Mouse (Mus musculus): ENCODE results near the gene Ubc. TPM values are rescaled to one million over a fixed set of nuclear protein-coding genes. Genes with fewer than 3 reads are reported as not detected.

Gene Ubc
- total and polyA plus RNA-seq, 2 experiments from 2014 or later: 742 to 889 TPM

DNA sequence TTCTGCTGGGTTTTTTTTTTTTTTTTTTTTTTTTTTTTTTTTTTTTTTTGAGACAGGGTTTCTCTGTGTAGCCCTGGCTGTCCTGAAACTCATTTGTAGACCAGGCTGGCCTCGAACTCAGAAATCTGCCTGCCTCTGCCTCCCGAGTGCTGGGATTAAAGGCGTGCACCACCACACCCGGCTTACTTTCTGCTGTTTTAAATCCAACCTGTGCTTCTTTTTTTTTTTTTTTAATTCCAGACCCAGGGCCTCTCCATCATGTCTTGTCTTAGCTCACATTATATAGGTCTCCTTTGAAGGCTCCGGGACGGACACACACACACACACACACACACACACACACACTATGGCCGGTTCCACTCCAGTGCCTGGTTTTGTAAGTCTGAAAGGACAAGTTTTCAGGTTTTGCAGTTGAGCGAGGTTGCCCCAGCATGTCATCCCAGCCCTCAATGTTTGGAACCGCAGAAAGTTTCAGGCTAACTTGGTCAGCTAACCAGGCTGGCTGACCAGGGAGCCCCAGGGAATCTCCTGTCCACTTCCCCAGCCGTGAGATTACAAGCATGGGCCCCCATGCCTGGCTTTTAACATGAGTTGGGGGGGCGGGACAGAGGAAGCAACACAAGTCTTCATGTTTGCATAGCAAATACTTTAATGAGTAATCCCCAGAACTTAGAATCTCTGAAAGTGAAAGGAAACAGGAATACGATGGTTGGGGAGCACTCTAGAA, 32.3 kb downstream of the Ubc start:
- WGBS: 69% methylated on average over 12 of the region's 12 CpGs
- H3K9ac ChIP-seq (replicated peaks; ENCODE audit: low read depth, low read length): no peak overlapping the region
- no peak overlapping the region for H3K4me3 ChIP-seq (ENCODE audit: low read depth, low read length)
- H3K9me3 ChIP-seq (replicated peaks; ENCODE audit: control insufficient read depth, low read length): no peaks in the 10 kb centered on the region
- DNase-seq (ENCODE audit: low spot score) (no peak), ATAC-seq (ENCODE audit: insufficient read depth, low read depth) (0 out of 2 replicates have a peak, but pooled peaks have one; percentile 12)
- H3K36me3 ChIP-seq (replicated peaks; ENCODE audit: control insufficient read depth, insufficient read depth, low read length): no peaks in the 10 kb centered on the region
- H3K27ac ChIP-seq (ENCODE audit: low read depth): 0 out of 2 replicates have a peak overlapping the region, but pooled peaks have one; percentile 38
- H3K4me2 ChIP-seq (ENCODE audit: low read depth, low read length): peak overlapping the region; percentile 24
- H3K4me1 ChIP-seq (ENCODE audit: control insufficient read depth, insufficient read depth): no peaks in the 10 kb centered on the region
- TF ChIP-seq CTCF (IDR thresholded peaks at IDR 0.05; ENCODE audit: low read depth) (no peak), EP300 (IDR thresholded peaks at IDR 0.05; ENCODE audit: low read depth) (no peak)
- no peaks in the 10 kb centered on the region for H3K27me3 ChIP-seq (ENCODE audit: control insufficient read depth, insufficient read depth, low read length)

DNA sequence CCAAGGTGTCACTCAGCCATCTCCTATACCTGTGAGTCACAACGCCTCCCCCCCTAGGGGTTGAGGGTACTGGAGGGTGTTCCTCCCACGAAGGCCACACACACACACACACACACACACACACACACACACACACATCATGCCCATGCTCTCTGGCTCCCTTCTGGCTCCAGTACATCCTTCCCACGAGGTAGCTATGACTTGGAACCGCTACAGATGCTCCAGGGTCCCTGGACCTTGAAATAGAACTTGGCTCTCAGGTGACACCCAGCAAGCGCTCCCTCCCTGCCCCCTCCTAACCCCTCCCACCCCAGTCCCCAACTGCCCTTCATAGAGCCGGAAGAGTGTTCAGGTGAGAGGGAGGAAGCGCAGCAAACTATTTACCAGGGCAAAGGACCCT, 34.4 kb downstream of the Ubc start:
- 0 out of 2 replicates have a peak, but pooled peaks have one; percentile 12 for ATAC-seq (ENCODE audit: insufficient read depth, low read depth)
- Histone ChIP-seq H3K27ac (ENCODE audit: low read depth) (no peak overlapping the region), H3K4me1 (ENCODE audit: control insufficient read depth, insufficient read depth) (no peaks in the 10 kb centered on the region), H3K36me3 (replicated peaks; ENCODE audit: control insufficient read depth, insufficient read depth, low read length) (no peaks in the 10 kb centered on the region), H3K9me3 (replicated peaks; ENCODE audit: control insufficient read depth, low read length) (no peaks in the 10 kb centered on the region), H3K9ac (replicated peaks; ENCODE audit: low read depth, low read length) (no peak overlapping the region), H3K4me2 (ENCODE audit: low read depth, low read length) (no peak overlapping the region), H3K4me3 (ENCODE audit: low read depth, low read length) (no peak overlapping the region), H3K27me3 (ENCODE audit: control insufficient read depth, insufficient read depth, low read length) (no peaks in the 10 kb centered on the region)
- no peak for TF ChIP-seq EP300 (IDR thresholded peaks at IDR 0.05; ENCODE audit: low read depth)
- no peak for TF ChIP-seq CTCF (IDR thresholded peaks at IDR 0.05; ENCODE audit: low read depth)
- DNase-seq (ENCODE audit: low spot score): no peak
- 29% methylated on average over 7 of the region's 7 CpGs for WGBS

DNA sequence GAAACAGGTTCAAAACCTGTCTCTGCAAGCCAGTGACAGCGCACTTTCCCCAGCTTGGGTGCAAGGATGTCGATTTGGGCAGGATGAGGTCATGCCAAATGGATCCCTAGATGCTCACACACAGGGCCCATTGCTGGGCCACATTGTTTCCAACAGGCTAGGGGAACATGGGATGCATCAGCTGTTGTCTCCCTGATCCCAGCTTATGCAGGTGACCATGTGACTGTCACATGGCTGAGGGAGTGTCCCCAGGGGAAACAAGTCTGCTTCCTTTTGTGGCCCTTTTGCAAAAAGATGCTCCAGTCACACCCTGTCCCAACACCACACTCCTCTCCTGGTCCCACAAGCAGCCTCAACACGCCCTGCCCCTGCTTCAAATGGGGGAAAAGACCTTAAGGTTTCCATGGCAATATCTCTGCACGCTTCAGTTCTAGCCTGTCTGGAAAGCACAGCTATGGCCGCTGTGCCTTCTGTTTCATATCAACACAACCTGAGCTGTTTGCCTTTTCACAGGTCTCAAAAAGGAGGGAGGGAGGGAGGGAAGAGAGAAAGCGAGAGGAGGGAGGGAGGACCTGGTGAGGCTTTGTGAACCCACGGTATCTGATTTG, 35.0 kb downstream of the Ubc start:
- Histone ChIP-seq H3K9ac (replicated peaks; ENCODE audit: low read depth, low read length) (no peak overlapping the region), H3K27me3 (ENCODE audit: control insufficient read depth, insufficient read depth, low read length) (no peaks in the 10 kb centered on the region), H3K27ac (ENCODE audit: low read depth) (no peak overlapping the region), H3K4me3 (ENCODE audit: low read depth, low read length) (no peak overlapping the region), H3K4me2 (ENCODE audit: low read depth, low read length) (no peak overlapping the region), H3K36me3 (replicated peaks; ENCODE audit: control insufficient read depth, insufficient read depth, low read length) (no peaks in the 10 kb centered on the region), H3K4me1 (ENCODE audit: control insufficient read depth, insufficient read depth) (no peaks in the 10 kb centered on the region), H3K9me3 (replicated peaks; ENCODE audit: control insufficient read depth, low read length) (no peaks in the 10 kb centered on the region)
- no peak for TF ChIP-seq EP300 (IDR thresholded peaks at IDR 0.05; ENCODE audit: low read depth)
- 61% methylated on average over 7 of the region's 7 CpGs for WGBS
- DNase-seq (ENCODE audit: low spot score) (no peak), ATAC-seq (ENCODE audit: insufficient read depth, low read depth) (no peak)

DNA sequence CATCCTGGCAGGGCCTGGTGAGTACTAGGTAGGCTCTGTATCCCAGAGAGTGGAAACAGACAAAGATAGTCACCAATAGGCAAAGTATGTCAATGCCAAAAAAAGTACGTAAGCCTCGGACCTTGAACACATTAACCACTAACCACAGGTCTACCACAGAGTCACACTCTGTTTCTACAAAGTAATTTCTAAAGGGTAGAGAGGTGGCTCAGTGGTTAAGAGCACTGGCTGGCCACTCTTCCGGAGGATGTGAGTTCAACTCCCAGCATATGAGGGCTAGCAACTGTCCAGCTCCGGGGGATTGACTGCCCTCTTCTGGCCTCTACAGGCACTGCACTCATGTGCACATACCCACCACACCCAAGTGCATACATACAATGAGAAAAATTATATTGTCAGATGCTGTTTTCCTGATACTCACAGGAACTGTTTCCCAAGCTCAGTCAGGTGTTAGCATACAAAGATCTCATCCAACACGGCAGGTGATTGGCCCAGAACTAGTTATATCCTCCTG, 37.2 kb downstream of the Ubc start:
- no peak overlapping the region for H3K27ac ChIP-seq (ENCODE audit: low read depth)
- TF ChIP-seq EP300 (IDR thresholded peaks at IDR 0.05; ENCODE audit: low read depth) (no peak), CTCF (IDR thresholded peaks at IDR 0.05; ENCODE audit: low read depth) (no peak)
- no peaks in the 10 kb centered on the region for H3K9me3 ChIP-seq (replicated peaks; ENCODE audit: control insufficient read depth, low read length)
- no peaks in the 10 kb centered on the region for H3K36me3 ChIP-seq (replicated peaks; ENCODE audit: control insufficient read depth, insufficient read depth, low read length)
- WGBS: 94% methylated on average over 5 of the region's 5 CpGs
- no peak overlapping the region for H3K4me3 ChIP-seq (ENCODE audit: low read depth, low read length)
- no peak overlapping the region for H3K4me2 ChIP-seq (ENCODE audit: low read depth, low read length)
- H3K9ac ChIP-seq (replicated peaks; ENCODE audit: low read depth, low read length): no peak overlapping the region
- H3K27me3 ChIP-seq (ENCODE audit: control insufficient read depth, insufficient read depth, low read length): no peaks in the 10 kb centered on the region
- no peak for ATAC-seq (ENCODE audit: insufficient read depth, low read depth)
- no peaks in the 10 kb centered on the region; the same call in 1 of the 2 replicates for H3K4me1 ChIP-seq (ENCODE audit: control insufficient read depth, insufficient read depth)
- DNase-seq (ENCODE audit: low spot score): no peak

DNA sequence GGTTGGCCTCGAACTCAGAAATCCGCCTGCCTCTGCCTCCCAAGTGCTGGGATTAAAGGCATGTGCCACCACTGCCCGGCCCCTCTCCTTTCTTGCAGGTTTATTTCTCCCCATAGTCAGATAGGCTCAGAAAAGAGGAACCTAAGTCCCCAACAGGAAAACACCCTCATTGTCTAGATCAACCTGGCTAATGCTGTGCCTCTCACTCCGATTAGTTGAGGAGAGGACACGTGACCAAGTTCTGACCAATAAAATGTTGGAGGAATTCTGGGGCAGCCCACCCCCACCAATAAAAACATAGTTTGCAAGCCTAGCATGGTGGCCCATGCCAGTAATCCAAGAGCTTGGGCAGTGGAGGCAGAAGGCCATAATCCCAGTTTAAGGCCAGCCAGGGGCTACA, 38.1 kb downstream of the Ubc start:
- DNase-seq (ENCODE audit: low spot score): no peak
- no peak for ATAC-seq (ENCODE audit: insufficient read depth, low read depth)
- Histone ChIP-seq H3K9ac (replicated peaks; ENCODE audit: low read depth, low read length) (no peak overlapping the region), H3K4me3 (ENCODE audit: low read depth, low read length) (no peak overlapping the region), H3K27me3 (ENCODE audit: control insufficient read depth, insufficient read depth, low read length) (no peaks in the 10 kb centered on the region), H3K4me2 (ENCODE audit: low read depth, low read length) (no peak overlapping the region), H3K4me1 (ENCODE audit: control insufficient read depth, insufficient read depth) (no peaks in the 10 kb centered on the region; the same call in 1 of the 2 replicates), H3K36me3 (replicated peaks; ENCODE audit: control insufficient read depth, insufficient read depth, low read length) (no peaks in the 10 kb centered on the region), H3K9me3 (replicated peaks; ENCODE audit: control insufficient read depth, low read length) (no peaks in the 10 kb centered on the region), H3K27ac (ENCODE audit: low read depth) (no peak overlapping the region)
- TF ChIP-seq EP300 (IDR thresholded peaks at IDR 0.05; ENCODE audit: low read depth): no peak
- WGBS: 86% methylated on average over 5 of the region's 5 CpGs
